Mouse (Mus musculus): ENCODE data around the gene Gm42906. TPM values are rescaled to one million over a fixed set of nuclear protein-coding genes. Genes with fewer than 3 reads are reported as not detected.

Gene Gm42906
- total RNA-seq, 4 experiments from 2014 or later = not detected

GRCm38 (mm10) chr5:151074282-151074681, 353.7 kb downstream of the Gm42906 start:
- no peak for DNase-seq (ENCODE audit: low spot score in 2 of 2)

GRCm38 (mm10) chr5:151071430-151071829, 356.5 kb downstream of the Gm42906 start:
- no peak for DNase-seq (ENCODE audit: low spot score in 2 of 2)

GRCm38 (mm10) chr5:151070896-151071295, 357.1 kb downstream of the Gm42906 start:
- DNase-seq (ENCODE audit: low spot score in 2 of 2) = no peak

GRCm38 (mm10) chr5:151069569-151069968, 358.4 kb downstream of the Gm42906 start:
- DNase-seq (ENCODE audit: low spot score in 2 of 2) = no peak

- DNase-seq (ENCODE audit: low spot score in 2 of 2) = no peak
Observed at GRCm38 (mm10) chr5:151066016-151066415, 361.9 kb downstream of the Gm42906 start.

- no peak for DNase-seq (ENCODE audit: low spot score in 2 of 2)
Observed at GRCm38 (mm10) chr5:151065228-151065627, 362.7 kb downstream of the Gm42906 start.

GRCm38 (mm10) chr5:151061942-151062341, 366.0 kb downstream of the Gm42906 start:
- no peak for DNase-seq (ENCODE audit: low spot score in 2 of 2)

- no peak for DNase-seq (ENCODE audit: low spot score in 2 of 2)
Observed at GRCm38 (mm10) chr5:151060476-151060875, 367.5 kb downstream of the Gm42906 start.

GRCm38 (mm10) chr5:151059772-151060171, 368.2 kb downstream of the Gm42906 start:
- DNase-seq (ENCODE audit: low spot score in 2 of 2) = peak in 1 of 2 experiments; percentile 59

GRCm38 (mm10) chr5:151059352-151059751, 368.6 kb downstream of the Gm42906 start:
- no peak for DNase-seq (ENCODE audit: low spot score in 2 of 2)

GRCm38 (mm10) chr5:151057716-151058115, 370.2 kb downstream of the Gm42906 start:
- no peak for DNase-seq (ENCODE audit: low spot score in 2 of 2)

- no peak for DNase-seq (ENCODE audit: low spot score in 2 of 2)
Observed at GRCm38 (mm10) chr5:151056920-151057294, 371.1 kb downstream of the Gm42906 start.

GRCm38 (mm10) chr5:151056255-151056919, 371.6 kb downstream of the Gm42906 start:
- DNase-seq (ENCODE audit: low spot score in 2 of 2) = peak in 1 of 2 experiments; percentile 42

GRCm38 (mm10) chr5:151055426-151056090, 372.4 kb downstream of the Gm42906 start:
- no peak for DNase-seq (ENCODE audit: low spot score in 2 of 2)

GRCm38 (mm10) chr5:151054743-151055114, 373.2 kb downstream of the Gm42906 start:
- no peak for DNase-seq (ENCODE audit: low spot score in 2 of 2)

- DNase-seq (ENCODE audit: low spot score in 2 of 2) = no peak
Observed at GRCm38 (mm10) chr5:151054100-151054742, 373.7 kb downstream of the Gm42906 start.

GRCm38 (mm10) chr5:151053190-151053589, 374.8 kb downstream of the Gm42906 start:
- no peak for DNase-seq (ENCODE audit: low spot score in 2 of 2)

- no peak for DNase-seq (ENCODE audit: low spot score in 2 of 2)
Observed at GRCm38 (mm10) chr5:151052331-151052730, 375.6 kb downstream of the Gm42906 start.

- DNase-seq (ENCODE audit: low spot score in 2 of 2) = no peak
Observed at GRCm38 (mm10) chr5:151047488-151047887, 380.5 kb downstream of the Gm42906 start.

GRCm38 (mm10) chr5:151046917-151047316, 381.0 kb downstream of the Gm42906 start:
- no peak for DNase-seq (ENCODE audit: low spot score in 2 of 2)

GRCm38 (mm10) chr5:151046131-151046530, 381.8 kb downstream of the Gm42906 start:
- DNase-seq (ENCODE audit: low spot score in 2 of 2) = no peak

- DNase-seq (ENCODE audit: low spot score in 2 of 2) = no peak
Observed at GRCm38 (mm10) chr5:151042911-151043310, 385.1 kb downstream of the Gm42906 start.

- no peak for DNase-seq (ENCODE audit: low spot score in 2 of 2)
Observed at GRCm38 (mm10) chr5:151037871-151038270, 390.1 kb downstream of the Gm42906 start.
